Mouse (Mus musculus): Measurements from ENCODE around the gene Fbxl3.

DNA sequence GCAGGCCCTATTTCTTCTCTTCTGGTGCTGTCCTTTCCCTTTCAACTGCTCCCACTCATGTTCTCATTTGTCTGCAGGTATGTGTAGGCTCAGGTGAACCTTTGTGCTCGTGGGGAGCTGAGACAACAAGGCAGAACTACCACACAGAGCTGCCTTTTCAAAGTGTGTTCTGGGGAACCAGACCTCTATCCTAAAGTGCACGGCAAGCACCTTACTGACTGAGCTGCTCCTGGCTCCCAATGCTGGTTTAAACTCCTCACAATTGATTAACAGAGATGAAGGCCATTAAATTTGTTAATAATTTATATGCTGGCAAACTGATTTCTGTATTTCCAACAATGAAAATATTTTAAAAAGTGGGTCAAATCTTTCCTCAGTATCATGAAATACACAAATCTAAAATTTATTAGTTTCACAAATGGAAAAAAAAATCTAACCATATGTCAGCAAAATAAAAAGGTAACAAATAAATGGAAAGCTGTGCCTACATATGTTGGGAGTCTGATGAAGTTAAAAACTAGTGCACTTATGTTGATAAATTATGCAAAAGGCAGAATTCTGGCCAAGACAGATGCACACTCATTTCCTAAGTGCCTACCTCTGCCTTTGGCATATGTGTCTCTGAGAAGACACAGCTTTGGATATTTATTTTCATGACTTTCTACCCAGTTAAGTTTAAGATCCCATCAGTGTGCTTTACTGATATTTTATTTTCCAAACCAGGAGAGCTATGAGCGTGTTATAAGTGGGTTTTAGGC is 13.4 kb upstream of the Fbxl3 start:
- TF ChIP-seq CTCF (IDR thresholded peaks at IDR 0.05; ENCODE audit: control insufficient read depth, insufficient read depth, insufficient read length) = no peak
- no peak for TF ChIP-seq MAX (IDR thresholded peaks at IDR 0.05)
- no peak for TF ChIP-seq CEBPB (IDR thresholded peaks at IDR 0.05; ENCODE audit: low read depth)
- TF ChIP-seq FOSL1 (IDR thresholded peaks at IDR 0.05; ENCODE audit: insufficient read depth, low read length, poor library complexity, severe bottlenecking) = no peak
- no peak for TF ChIP-seq MYOG (IDR thresholded peaks at IDR 0.05; ENCODE audit: control insufficient read depth, extremely low read depth, insufficient read length)
- TF ChIP-seq USF1 (IDR thresholded peaks at IDR 0.05; ENCODE audit: low read depth) = no peak

Data from C2C12 (cell line).